Mouse (Mus musculus): ENCODE results near the gene Nr2f6.

The Nr2f6 gene

DNA sequence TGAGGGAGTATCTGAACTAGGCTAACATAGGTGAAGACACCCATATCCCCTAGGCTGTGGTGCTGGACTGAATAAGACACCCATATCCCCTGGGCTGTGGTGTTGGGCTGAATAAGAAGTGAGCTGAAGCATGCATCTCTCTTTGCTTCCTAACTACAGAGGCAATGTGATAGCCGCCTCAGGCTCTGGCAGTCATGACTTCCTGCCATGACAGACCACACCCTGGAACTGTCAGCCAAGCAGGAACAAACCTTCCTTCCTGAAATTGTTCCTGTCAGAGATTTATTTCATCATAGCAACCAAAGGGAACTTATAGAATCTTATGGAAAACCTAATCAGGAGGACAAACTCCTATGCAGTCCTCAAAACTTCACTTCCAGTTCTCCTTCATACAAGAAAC is 6.5 kb upstream of the Nr2f6 start:
- no peak for DNase-seq

DNA sequence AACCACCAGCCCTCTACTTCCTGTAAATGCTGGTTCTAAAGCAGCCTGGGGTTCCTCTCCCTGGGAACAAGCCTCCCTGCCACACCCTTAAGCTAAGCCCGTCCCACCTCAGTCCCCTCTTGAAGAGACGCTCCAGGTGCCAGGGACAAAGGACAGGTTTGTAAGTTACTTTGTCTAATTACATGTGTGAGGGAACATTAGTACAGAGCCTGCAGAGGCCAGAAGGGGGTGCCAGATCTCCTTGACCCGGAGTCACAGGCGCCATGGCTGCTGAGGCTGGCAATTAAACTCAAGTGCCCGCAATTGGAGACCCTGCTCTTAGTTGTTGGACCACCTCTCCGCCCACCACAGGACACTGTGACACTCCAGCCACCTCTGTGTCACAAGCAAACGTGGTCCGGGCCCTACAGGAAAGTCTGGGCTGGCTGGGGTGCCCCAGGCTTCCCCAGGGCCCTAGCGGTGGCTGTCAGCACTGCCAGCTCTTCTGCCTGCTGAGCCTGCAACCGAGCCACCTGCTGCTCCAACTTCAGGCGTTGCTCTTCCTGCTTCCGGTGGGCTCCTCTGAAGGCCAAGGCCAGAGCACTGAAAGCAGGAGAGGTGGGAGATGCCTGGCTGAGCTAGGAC is 3.6 kb upstream of the Nr2f6 start:
- no peak for DNase-seq

DNA sequence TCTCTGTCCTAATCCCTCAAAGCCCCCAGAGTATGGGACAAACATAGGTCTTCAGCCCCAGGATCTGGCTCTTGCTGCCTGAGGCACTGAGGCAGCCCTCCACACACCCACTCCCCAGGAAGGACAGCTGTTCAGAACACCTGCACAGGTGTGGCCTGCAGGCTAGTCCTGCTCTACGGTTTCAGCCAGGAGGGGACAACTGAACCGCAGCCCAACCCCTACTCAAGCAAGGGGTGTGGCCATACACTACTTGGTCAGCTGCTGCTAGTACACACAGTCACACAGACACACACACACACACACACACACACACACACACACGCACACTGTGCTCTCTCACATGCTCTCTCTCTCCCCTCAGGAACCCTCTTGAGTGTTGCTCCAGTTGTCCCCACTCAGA is 2.1 kb upstream of the Nr2f6 start:
- DNase-seq, result no peak

DNA sequence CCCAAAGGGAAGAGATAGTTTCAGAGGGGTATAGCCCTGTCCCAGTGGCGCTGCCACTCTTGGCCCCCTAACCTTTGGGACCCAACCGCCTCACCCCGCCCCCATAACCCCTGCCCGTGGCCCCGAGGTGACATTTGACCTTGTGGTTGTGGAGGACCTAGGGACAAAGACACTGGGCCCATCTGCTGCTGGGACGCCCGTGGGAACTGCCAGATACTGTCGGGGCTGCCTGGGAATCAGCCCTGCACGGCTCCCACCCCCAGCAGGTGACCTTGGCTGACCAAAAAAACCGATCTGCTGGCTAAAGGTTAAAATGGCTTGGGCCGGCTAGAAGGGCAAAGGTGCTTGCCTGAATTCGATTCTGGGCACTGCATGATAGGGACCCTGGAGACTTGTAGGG is 1.6 kb upstream of the Nr2f6 start:
- no peak for DNase-seq

DNA sequence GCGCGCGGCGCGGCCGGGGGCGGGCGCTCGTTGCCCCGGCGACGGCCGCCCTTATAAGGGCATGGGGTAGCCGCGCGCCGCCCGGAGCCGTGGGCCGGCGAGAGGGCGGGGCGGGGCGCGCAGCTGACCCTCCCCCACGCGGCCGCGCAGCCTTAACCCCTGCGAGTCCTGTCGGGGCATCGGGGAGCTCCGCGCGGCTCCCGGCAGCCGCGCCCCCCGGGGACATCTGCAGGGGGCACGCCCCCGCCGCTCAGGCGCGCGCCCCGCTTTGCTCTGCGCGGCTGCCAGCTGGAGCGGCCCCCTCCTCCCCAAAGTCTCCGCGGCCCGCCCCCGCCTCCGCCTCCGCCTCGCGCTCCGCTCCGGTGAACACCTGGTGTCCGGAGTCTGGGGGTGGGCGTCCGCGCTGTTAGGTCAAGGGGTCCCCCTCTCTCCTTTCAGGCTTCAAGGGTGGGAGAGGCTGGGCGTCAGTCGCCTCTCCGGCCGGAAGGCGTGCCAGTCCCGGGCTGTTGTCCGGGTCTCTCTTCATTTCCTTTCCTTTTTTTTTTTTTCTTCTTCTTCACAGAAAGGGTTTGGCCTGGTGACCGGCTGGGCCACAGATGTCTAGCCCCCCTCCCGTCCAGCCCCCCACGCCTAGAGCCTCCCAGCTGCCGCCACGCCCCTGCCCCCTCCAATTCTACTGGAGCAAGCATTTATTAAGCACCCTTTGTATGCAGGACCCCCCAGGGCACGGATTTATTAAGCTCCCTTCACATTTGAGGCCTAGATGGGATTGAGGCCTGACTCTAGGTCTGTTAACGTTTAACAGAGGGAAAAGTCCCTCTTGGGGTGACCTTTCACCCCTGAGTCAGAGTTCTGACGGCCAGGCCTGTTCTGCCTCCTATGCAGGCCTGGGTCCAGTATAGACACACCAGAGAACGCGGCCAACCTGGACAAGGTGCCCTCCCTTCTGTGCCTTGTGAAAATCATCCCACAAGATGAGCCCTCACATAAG is 506 bp upstream of the Nr2f6 start:
- DNase-seq, result peak; percentile 75

DNA sequence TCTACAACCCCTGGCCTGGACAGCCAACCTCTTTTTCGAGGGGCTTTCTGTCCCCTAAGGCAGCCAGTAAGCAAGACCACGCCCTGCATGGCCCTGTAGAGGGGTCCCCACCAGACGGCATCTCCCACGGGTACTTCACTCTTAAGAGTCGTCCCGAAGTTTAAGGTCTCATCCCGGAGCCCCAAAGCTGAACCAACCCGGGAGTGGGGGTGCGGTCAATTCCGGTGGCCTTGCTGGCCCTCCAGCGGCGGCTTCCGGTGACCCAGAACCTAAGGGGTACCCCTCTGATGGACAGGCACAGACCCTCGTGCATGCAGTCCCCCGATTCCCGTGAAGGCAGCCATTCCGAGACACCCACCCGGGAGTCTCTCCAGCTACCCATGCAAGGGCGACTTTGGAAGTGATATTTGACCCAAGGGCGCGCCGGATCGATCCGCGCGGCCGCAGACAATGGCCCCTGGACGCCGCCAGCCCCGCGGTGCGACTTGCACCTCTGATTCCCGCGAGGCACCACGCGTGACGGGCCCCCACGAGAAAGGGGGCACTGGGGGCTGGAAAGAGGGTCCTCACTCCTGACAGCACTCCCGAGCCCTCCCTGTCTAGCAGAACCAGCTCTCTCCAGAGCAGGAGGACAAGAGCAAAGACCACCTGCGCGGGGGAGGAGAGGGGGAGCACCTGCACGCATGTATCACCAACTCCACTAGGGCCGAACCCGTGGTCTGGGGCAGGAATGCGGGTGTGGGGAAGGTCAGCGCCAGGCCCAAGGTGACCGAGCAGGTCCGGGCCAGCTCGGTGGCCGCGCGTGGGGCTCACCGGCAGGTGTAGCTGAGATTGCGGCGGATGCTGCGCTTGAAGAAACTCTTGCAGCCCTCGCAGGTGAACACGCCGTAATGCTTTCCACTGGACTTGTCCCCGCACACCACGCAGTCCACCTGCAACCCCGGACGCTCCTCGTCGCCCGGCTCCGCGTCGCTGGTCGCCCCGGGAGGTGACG is 1.3 kb downstream of the Nr2f6 start:
- DNase-seq, result no peak

DNA sequence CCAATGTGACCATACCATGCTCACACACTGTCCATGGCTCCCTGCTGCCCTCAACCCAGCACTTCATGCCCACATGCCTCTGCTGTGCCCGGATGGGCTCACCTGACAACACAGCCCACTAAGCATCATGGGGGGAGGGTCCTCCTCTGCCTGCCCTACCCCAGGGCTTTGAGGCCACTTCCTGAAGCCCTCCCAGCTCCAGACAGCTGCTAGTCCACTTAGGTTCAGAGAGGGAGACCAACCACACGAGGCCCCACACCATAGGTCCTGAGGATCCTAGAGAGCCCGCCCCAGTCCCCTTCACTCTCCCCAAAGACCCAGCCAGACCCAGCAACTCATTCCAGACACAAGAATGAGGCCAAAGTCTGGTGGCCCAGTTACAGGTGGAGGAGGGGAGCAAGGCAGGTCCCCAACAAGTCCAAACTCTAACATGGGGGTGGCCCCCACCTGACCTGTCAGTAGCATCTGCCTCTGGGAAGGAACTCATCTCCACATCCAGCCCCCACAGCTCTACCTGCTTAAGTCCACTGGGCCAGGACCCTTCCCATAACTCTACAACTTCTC is 2.2 kb downstream of the Nr2f6 start:
- no peak for DNase-seq

DNA sequence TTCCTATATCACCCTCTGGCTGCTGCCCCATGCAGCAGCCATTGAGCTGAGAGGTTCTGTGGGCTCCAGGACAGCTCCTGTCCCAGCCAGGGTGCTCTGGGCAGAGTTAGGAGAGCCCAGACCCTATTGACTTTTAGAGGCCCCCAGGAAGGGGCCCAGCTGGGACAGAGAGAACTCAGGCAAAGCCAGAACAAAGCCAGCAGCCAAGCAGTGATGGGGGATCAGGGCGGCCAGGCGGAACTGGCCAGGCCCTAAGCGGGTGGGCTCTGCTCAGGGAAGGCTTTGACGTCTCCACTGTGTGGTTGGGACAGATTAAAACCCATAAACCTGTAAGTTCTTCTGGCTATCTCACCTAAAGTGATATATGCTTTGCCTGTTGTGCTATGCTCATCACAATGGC is 2.8 kb downstream of the Nr2f6 start:
- no peak for DNase-seq

DNA sequence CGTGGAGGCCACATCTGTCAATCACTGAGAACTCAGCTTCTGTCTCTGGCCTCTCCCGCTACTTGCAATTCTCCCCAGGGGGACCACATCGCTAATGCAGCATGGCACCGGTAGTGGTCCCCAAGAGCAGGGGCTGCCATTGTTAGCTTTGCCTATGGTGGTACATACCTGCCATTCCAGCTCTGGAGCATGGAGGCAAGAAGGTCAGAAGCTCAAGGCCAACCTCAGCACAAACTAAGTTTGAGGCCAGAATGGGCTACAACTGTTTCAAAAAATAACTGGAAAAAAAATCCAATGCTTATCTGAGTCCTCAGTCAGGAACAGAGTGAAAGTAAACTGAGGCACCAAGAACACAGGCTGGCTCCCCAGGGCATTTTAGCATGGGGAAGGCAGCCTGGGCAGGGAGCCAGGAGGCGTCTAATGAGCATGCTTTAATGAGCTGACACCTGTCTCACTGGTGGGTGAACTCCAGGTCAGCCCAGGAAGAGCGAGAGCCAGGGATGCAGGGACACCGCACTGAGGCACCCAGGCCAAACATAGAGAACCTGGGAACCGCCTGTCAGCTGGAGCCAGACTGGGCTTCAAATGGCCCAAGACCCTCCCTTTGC is 5.2 kb downstream of the Nr2f6 start:
- no peak for DNase-seq

DNA sequence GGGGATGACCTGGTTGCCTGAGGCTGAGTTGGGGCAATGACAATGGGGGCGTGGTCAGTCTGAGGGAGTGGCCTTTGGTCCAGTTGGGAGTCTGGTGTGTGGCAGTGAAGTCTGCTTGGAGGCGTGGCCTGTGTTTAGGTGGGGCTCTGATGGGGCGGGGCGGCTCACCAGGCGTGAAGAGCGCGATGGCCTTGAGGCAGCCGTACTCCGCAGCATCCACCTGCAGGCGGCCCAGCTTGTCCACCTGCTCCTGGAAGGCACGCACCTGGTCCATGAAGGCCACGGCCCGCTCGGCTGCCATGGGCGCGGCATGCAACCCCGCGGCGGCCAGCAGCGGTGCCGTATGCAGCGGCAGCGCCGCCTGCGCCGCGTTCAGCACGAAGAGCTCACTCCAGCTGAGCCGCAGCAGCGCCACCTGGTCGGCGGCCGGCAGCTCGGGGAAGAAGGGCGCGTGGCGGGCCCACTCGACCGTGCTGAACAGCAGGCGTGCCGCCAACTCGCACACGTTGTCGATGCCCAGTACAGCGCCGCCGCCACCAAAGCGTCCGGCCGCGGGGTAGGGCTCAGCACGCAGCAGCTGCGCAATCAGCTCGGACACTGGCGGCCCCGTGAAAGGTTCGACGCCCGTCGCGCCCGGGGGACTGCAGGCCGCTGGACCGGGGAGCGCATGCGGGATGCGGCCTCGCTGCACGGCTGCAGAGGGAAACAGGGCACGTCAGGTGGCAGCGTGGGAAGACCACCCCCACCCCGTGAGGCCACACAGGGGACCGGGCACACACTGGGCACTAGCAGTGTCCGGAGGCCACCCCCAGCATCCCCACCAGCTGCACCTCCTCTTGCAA is 6.0 kb downstream of the Nr2f6 start:
- peak; percentile 76 for DNase-seq

DNA sequence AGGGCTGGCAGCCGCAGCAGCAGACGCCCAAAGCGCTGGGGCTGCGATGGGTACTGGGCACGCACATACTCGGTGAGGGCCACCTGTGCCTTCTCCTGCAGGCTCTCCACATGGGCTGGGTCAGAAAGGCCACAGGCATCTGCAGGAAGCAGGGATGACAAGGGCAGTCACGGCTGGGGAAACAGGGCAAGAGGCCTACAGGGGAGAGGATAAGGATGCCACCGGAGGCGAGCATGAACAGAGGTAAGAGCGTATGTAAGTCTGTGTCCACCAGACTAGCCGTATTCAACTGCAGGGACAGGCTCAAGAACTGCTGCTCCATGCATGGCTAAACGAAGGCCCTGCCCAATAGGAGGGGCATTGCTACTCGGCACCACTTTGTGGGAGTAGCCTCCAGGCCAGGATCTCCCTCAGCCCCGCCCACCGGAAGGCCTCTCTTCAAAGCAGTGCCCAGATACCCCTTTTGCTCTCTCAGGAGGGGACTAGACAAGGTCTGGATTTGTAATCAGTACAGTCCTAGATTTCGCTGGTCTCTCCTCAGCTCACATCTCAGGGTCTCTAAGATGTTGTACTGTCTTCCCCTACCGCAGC is 7.0 kb downstream of the Nr2f6 start:
- DNase-seq, result no peak

DNA sequence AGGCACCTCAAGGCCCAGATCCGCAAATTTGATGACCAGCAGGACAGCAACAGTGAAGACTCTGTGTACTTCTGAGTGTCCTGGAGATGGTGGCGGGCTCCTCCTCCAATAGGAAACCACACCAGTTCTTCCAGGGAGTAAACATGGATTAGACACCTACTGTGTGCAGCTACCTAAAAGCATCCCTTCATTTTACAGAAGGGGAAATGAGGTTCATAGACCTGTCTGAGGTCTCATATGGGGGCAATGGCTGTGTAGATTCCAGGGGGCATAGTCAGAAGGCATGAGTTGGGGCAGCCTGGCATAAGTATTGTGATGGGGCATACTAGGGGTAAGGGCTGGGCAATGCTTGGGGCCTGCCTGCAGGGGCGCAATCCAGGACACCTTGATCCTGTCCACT is 8.8 kb downstream of the Nr2f6 start:
- no peak for DNase-seq

DNA sequence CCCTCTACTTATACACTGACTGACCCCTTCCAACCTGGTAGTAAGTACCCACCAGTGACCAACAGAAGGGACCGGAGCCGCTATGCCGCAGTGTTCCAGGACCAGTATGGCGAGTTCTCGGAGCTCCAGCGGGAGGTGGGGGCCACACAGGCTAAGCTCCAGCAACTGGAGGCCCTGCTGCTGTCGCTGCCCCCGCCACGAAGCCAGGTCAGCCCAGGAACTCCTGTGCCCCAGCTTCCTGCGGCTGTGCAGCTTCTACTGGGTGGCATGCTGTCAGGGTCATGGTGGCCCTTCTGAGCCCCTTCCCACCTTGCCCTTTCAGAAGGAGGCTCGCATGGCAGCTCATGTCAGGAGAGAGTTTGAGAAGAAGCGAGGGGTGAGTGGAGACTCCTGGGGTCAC is 9.3 kb downstream of the Nr2f6 start:
- no peak for DNase-seq

DNA sequence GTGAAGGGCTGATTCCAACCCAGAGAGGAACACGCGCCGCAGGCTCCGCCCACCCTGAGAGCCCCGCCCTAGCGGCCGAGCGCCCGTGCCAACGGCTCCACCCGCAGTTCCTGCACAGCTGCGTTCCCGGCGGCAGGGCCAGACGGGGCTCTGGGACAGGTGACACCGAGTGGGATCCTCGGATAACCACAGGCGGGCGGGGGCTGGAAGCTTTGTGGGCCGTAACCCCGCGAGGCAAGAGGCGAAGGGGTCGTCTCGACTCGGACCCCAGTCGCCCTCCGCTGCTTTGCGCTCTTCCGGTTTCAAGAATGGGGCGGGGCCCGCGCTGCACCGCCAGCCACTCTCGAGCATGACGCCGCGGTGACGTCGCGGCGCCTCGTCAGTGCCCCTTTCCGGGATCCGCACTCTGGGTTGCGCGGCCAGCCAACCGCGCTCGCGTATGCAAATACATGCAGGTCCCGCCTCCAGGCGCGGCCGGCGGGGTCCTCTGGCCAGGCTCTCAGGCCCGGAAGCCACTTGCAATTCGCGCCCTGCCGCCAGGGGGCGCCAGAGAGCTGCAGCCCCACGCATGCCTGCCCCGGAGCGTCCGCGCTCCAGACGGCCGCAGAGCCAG is 10.4 kb downstream of the Nr2f6 start, which contains the start of gene Ocel1:
Gene Ocel1, plus strand, starts transcription at position 63 of the 613 bp plus-strand sequence.
- DNase-seq, result peak; percentile 98

DNA sequence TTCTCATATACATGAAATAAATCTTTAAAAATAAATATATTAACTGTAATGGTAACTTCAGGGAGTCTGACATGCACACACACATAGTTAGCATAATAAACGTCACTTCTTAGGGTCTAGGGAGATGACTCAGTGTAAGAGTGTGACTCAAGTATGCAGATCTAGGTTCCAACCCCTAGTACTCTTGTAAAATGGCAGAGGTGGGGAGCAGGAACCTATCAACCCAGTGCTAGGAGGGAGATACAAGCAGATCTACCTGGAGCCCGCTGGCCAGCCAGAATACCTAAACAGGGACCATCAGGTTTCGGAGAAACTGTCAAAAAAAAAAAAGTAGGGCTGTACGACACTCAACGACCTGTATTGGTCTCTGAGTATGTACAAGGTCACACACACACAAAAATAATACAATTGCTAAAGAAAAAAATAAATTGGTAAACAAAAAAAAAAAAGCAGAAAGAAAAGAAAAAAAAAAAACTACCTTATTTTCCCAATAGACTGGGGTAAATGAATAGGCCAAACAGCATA is 11.0 kb downstream of the Nr2f6 start:
- no peak for DNase-seq

DNA sequence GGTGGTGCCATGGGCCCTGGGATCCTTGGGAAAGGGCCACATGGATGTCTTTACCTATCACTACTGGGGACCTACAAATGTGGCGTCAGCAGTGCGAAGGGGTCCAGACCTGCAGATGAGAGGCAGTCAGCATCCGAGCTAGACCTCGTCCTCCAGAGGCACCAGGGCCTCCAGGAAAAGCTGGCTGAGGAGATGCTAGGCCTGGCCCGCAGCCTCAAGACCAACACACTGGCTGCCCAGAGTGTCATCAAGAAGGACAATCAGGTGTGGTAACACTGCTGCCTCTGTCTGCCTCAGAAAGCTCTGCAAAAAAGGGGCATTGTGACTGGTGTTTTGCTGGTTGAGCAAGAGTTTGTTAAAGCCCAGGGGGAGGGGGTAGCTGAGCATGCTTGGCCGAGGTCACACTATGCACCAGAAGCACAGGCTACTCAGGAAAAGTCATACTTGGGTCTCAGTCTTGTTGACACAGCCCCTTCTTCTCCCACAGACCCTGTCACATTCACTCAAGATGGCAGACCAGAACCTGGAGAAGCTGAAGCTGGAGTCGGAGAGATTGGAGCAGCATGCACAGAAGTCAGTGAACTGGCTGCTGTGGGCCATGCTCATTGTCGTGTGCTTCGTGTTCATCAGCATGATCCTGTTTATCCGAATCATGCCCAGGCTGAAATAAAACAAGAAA is 12.6 kb downstream of the Nr2f6 start:
- no peak for DNase-seq

DNA sequence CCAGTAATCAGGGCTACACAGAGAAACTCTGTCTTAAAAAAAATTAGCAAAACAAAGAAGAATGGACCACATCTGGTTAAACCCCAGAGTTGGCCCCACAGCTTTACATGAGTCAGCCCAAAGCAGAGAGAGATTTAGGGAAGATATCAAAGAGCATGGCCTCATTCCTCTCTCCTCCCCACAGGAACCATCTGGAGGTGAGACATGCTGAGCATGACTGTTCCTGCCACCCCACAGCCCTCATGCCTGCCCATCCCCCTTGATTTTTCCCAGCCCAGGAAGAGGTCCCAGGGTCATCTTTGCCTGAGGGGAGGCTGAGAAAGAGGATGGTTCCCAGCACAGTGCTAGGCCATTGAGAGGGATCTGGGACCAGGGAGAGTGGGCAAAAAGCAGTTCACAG is 13.4 kb downstream of the Nr2f6 start:
- DNase-seq, result no peak

DNA sequence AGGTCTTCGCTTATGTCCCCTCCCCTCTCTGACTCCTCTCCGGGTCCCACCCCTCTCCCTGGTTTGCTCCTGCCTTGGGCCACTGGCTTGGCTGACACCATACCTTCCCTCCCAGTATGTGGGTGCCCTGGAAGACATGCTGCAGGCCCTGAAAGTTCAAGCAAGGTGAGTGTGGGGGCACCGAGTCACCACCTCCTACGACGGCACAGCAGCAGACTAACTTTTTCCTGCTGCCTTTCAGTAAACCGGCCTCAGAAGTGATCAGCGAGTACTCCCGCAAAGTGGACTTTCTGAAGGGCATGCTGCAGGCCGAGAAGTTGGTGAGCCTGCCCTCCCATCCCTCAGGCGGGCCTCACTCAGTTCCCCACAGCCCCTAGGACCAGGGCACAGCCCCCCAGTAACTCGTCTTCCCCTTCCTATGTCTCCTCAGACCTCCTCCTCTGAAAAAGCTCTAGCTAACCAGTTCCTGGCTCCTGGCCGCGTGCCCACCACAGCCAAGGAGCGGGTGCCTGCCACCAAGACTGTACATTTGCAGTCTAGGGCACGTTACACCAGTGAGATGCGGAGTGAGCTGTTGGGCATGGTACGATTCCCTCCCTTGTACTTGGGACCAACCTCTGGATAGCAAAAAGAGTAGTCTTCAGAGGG is 14.1 kb downstream of the Nr2f6 start:
- DNase-seq, result no peak

All from right cerebral cortex, postnatal 25 days (tissue).